Mouse (Mus musculus) G1E (cell line): ENCODE data around the gene Alg9. TPM values are rescaled to one million over a fixed set of nuclear protein-coding genes. Genes with fewer than 3 reads are reported as not detected.

Source experiments
- ATAC-seq: 2 replicates; pipeline ENCODE4 v1.8.0; 2016; ENCODE audit warnings: mild to moderate bottlenecking; ENCODE audit not compliant: insufficient number of reproducible peaks, poor library complexity, low FRiP score, severe bottlenecking; ENCODE audit errors: extremely low read depth
- DNase-seq: peaks from one replicate; pipeline ENCODE4 v3.0.0; 2012; ENCODE audit warnings: low spot score
- H3K27me3 ChIP-seq: 2 replicates; pipeline ENCODE4 v1.6.1; 2012; ENCODE audit warnings: mild to moderate bottlenecking, low read length, inconsistent platforms; ENCODE audit not compliant: insufficient read depth
- H3K36me3 ChIP-seq: replicated peaks from 2 replicates; pipeline ENCODE3; 2012; ENCODE audit warnings: mild to moderate bottlenecking, inconsistent platforms
- H3K4me1 ChIP-seq: 2 replicates; pipeline ENCODE4 v1.6.1; 2012; ENCODE audit warnings: low read depth, low read length, inconsistent platforms, mixed read lengths; ENCODE audit not compliant: insufficient read depth
- H3K4me3 ChIP-seq: 2 replicates; pipeline ENCODE4 v1.5.1; 2012; ENCODE audit warnings: low read depth, mild to moderate bottlenecking, inconsistent platforms, low read length, moderate library complexity, mixed read lengths
- H3K9me3 ChIP-seq: replicated peaks from 2 replicates; pipeline ENCODE4 v1.6.1; 2012; ENCODE audit warnings: inconsistent platforms
- CTCF ChIP-seq: IDR thresholded peaks from 2 replicates; pipeline ENCODE4 v1.5.1; 2012; ENCODE audit warnings: low read depth, low read length, inconsistent platforms, mixed read lengths
- GATA1 ChIP-seq: IDR thresholded peaks from 2 replicates; pipeline ENCODE4 v1.6.1; 2012; ENCODE audit warnings: borderline replicate concordance, low read length, inconsistent platforms, mixed read lengths
- GATA2 ChIP-seq: IDR thresholded peaks from 2 replicates; pipeline ENCODE4 v1.6.1; 2012; ENCODE audit warnings: low read depth, low read length, inconsistent platforms, borderline replicate concordance
- POLR2AphosphoS5 ChIP-seq: IDR thresholded peaks from 2 replicates; pipeline ENCODE4 v1.6.1; 2012; ENCODE audit warnings: low read depth, low read length, inconsistent platforms; ENCODE audit not compliant: insufficient replicate concordance
- TAL1 ChIP-seq: conservative IDR thresholded peaks from 2 replicates; pipeline ENCODE4 v1.6.1; 2012; ENCODE audit warnings: low read depth, low read length, inconsistent platforms, mixed read lengths
- polyA plus RNA-seq: library from polyadenylated mRNA; stranded (reverse); fragments of >175 nt; gene quantifications from 2 replicates; pipeline ENCODE4 v1.2.3, GENCODE M21; 2012
- total RNA-seq, 2 experiments: library from RNA; stranded (forward) in 1 of 2; stranded (reverse) in 1 of 2; fragments of 200-1000 nt in 1 of 2; fragments of >200 nt in 1 of 2; fragmentation: Nextera tagmentation in 1 of 2; gene quantifications; 2 replicates each; pipeline ENCODE4 v1.2.3; 2014 to 2017

Gene Alg9
- total and polyA plus RNA-seq, 3 experiments = 14.8 to 35.3 (median 21.9) TPM

DNA sequence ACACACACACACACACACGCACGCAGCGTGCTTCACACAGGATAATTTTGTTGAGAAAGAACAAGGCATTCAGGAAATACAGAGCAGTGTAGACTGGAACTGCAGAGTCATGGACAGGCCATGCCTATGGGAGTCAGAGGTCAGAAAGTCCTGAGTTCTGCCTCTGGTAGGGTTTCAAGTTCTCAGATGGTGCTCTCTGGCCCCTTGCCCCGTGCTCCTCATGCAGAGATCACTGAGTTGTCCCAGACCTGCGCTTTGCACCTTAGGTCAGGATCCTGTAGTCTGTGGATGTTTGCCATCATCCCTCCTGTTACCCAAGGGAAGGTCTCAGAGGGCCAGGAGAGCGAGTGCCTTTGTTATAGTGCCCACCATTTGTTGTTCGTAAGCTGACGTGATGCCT is 22.0 kb downstream of the Alg9 start:
- no peaks in the 10 kb centered on the region for H3K4me1 ChIP-seq
- H3K9me3 ChIP-seq = no peaks in the 10 kb centered on the region
- no peak for ATAC-seq
- TF ChIP-seq TAL1 = no peak
- TF ChIP-seq POLR2AphosphoS5 = no peak
- TF ChIP-seq GATA2 = no peak
- no peak for TF ChIP-seq GATA1
- no peak for TF ChIP-seq CTCF
- no peak for DNase-seq
- peaks cover 87% of the 10 kb centered on the region for H3K36me3 ChIP-seq
- no peaks in the 10 kb centered on the region for H3K27me3 ChIP-seq
- H3K4me3 ChIP-seq = no peak overlapping the region

DNA sequence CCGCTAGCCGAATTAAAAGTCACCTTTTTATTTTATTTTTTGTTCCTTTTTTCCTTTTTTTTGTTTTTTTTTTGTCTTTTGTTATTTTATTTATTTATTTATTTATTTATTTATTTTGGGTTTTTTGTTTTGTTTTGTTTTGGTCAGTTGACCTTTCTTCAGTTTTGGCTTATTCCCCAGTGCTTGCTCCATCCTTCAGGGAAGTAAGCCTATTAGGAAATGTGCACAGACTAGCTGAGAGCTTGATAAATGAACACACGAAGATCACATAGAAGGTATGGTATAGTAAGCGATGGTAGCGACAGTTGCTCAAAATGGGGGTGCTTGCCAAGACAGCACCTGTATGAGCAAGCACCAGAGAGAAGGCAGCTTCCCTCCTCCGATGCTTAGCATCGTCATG is 22.8 kb downstream of the Alg9 start:
- DNase-seq (no peak), ATAC-seq (no peak)
- no peak for TF ChIP-seq GATA1
- TF ChIP-seq CTCF = no peak
- H3K9me3 ChIP-seq = no peaks in the 10 kb centered on the region
- peaks cover 87% of the 10 kb centered on the region for H3K36me3 ChIP-seq
- H3K4me1 ChIP-seq = peaks cover under 1% of the 10 kb centered on the region; the same call in 1 of the 2 replicates
- no peak overlapping the region for H3K4me3 ChIP-seq
- no peaks in the 10 kb centered on the region for H3K27me3 ChIP-seq

DNA sequence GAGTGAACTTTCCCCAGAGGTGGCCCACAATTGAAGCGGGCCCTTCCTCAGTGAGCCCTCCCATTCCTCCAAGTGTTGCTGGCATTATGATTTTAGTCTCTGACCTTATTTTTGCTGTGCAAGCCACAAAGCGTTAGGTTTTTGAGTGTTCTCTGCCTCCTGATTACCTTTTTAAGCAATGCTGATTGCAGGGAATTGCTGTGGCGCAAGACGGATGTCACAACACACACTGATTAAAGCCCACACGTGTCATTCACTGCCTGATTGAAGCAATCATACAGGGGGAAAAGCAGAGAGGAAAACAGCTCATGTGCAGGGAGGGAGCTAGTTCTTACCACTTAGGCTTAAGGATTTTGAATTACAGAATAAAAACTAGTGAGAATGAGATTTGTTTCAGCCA is 23.5 kb downstream of the Alg9 start:
- no peaks in the 10 kb centered on the region for H3K27me3 ChIP-seq
- H3K36me3 ChIP-seq = peaks cover 90% of the 10 kb centered on the region
- H3K4me3 ChIP-seq = no peak overlapping the region
- DNase-seq (no peak), ATAC-seq (no peak)
- TF ChIP-seq TAL1 = no peak
- no peak for TF ChIP-seq GATA1
- no peaks in the 10 kb centered on the region for H3K9me3 ChIP-seq
- peaks cover 7% of the 10 kb centered on the region for H3K4me1 ChIP-seq

- H3K4me1 ChIP-seq = peaks cover 12% of the 10 kb centered on the region
- no peaks in the 10 kb centered on the region for H3K9me3 ChIP-seq
- H3K27me3 ChIP-seq = no peaks in the 10 kb centered on the region
- DNase-seq (peak; percentile 22), ATAC-seq (no peak; the same call in 1 of the 2 replicates)
- peaks cover 93% of the 10 kb centered on the region for H3K36me3 ChIP-seq
- no peak overlapping the region for H3K4me3 ChIP-seq
- TF ChIP-seq GATA2 (no peak), TAL1 (no peak), CTCF (peak; percentile 43), GATA1 (no peak), POLR2AphosphoS5 (no peak)
Observed at GRCm38 (mm10) chr9:50800985-50801384, 26.2 kb downstream of the Alg9 start.

GRCm38 (mm10) chr9:50803055-50803671 is 28.3 kb downstream of the Alg9 start:
- Histone ChIP-seq H3K9me3 (no peaks in the 10 kb centered on the region), H3K27me3 (no peaks in the 10 kb centered on the region), H3K4me1 (peaks cover 26% of the 10 kb centered on the region), H3K36me3 (peaks cover 96% of the 10 kb centered on the region), H3K4me3 (peak overlapping the region; percentile 7; the same call in 1 of the 2 replicates)
- no peak for TF ChIP-seq POLR2AphosphoS5
- TF ChIP-seq TAL1 = peak; percentile 22; the same call in 1 of the 2 replicates
- ATAC-seq = peak; percentile 28; the same call in 1 of the 2 replicates
- no peak for DNase-seq

DNA sequence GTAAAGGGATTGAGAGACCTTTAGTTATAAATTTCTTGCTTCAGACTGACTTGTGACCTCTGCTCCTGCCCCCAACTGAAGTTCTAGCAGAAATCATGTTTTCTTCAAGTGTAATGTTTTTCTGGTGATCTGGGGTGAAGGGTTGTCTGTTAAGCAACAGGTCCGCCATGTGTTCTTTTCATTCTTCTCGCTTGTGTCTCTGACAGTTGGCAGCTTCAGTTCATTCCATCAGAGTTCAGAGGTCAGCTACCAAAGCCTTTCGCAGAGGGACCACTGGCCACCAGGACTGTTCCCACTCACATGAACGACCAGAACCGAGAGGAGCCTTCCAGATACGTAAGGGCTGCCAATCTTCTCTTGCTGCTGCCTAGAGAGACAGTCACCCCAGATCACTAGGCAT is 33.7 kb downstream of the Alg9 start:
- H3K4me1 ChIP-seq = peaks cover 49% of the 10 kb centered on the region
- peaks cover 93% of the 10 kb centered on the region for H3K36me3 ChIP-seq
- ATAC-seq (no peak), DNase-seq (no peak)
- H3K4me3 ChIP-seq = no peak overlapping the region
- H3K9me3 ChIP-seq = no peaks in the 10 kb centered on the region
- TF ChIP-seq CTCF (no peak), GATA1 (no peak), POLR2AphosphoS5 (no peak), TAL1 (no peak), GATA2 (no peak)
- H3K27me3 ChIP-seq = no peaks in the 10 kb centered on the region

DNA sequence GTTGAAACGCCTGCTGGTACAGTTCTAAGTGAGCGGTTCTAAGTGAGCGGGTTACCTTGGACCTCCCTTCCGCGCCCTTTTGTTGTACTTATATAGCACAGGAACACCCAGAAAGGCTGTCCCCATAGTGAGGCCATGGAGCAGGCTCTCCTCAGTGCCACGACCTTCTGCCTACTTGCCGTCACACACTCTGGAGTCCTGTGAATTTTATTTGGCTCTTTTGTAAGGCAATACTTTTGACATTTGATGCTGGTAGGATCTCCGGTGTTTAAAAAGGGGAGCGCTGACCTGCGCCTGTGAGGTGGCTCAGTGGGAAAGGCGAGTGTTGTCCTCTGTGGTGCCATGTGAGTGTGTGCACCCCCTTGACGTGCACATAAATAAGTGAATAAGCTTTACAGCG is 34.3 kb downstream of the Alg9 start:
- no peak overlapping the region for H3K4me3 ChIP-seq
- ATAC-seq (no peak), DNase-seq (no peak)
- no peaks in the 10 kb centered on the region for H3K9me3 ChIP-seq
- peaks cover 93% of the 10 kb centered on the region for H3K36me3 ChIP-seq
- H3K4me1 ChIP-seq = peaks cover 49% of the 10 kb centered on the region
- no peaks in the 10 kb centered on the region for H3K27me3 ChIP-seq
- no peak for TF ChIP-seq CTCF
